Mouse (Mus musculus): Measurements from ENCODE around the gene Cdk17. TPM values are rescaled to one million over a fixed set of nuclear protein-coding genes. Genes with fewer than 3 reads are reported as not detected.

The Cdk17 gene
- polyA plus RNA-seq, 2 experiments from 2014 or later: 42.2 to 62.3 TPM

DNA sequence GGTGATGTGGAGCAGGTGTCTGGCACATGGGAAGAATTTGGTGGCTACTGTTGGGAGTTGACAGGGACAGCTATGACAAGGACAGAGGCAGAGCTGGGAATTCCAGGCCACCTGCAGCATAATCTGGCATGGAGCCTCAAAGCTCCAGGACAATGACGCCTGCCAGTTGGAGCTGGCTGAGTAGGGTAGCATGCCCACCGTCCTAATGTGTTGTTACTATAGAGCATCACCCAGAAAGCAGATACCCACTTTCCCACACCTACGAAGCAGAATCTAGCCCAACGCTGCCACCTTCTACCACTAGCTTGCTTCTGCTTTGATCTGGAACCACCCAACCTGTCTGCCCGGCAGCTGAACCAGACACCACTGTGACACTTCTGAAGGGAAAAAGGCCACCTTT lies 103.3 kb downstream of the Cdk17 start:
- ATAC-seq: peak; percentile 11

DNA sequence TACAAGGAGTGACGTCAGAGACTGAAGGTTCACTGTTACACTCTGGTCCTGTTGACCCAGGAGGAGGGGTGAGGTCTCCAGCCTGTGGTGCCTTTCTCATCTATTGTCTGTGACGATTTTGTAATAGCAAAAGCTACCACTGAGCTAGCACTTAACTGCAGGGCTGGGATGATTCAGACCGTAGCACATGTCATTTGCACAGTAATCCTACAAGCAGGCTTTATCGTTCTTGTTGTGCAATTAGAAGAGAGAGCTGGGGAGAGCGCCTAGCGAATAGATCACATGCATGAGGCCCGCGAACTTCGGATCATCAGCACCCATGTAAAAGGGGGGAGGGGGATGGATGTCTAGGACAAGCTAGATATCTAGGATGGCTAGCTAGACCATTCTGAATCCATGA lies 105.2 kb downstream of the Cdk17 start:
- no peak for ATAC-seq

- no peak for ATAC-seq
These were observed 105.8 kb downstream of the Cdk17 start for GRCm38 (mm10) chr10:93266521-93266920.

GRCm38 (mm10) chr10:93267509-93267908 lies 106.8 kb downstream of the Cdk17 start:
- ATAC-seq: no peak

GRCm38 (mm10) chr10:93268339-93268738 lies 107.7 kb downstream of the Cdk17 start:
- no peak for ATAC-seq

DNA sequence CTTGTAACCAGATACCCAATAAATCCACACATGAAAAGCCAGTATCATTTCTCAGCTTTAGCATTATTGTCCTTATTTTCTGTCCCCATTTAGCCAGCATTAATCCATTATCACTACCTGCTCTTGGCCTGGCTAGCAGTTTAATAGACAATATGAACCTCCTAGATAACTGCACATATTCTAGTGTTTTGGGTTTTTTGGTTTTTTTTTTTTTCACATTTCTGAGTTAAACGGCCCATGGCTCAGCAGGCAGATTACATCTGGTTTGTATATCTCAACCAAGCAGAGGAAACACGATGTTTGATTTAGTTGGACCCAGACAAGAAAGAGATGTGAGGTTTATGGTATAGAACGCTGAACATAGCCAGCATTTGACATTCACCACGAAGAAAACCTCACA lies 109.1 kb downstream of the Cdk17 start:
- ATAC-seq: no peak

DNA sequence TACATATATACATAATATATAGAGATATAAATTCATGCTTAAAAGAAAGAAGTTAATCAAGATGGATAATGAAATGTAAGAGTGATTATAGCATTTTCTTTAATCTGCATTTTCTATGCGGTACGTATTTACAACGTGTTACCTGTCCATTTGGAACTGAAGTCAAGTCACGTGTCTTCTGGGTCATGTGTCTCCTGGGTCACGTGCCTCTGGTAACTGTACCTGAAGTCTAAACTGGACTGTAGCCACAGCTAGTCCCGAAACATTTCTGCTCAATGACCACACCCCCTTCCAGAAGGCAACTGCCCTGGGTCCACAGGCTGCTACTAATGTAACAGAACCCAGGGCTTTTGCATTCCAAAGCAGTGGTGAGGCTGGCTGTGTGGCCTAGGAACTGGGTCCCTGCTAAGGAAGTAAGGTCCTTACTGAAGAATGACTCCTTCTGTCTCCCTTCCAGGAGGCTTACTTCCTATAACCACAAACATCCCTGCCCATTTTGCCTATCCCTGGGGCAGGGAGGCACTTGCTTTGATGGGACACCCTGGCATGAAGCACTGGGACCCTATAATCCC lies 110.3 kb downstream of the Cdk17 start:
- ATAC-seq: no peak

- ATAC-seq: no peak
These were observed 111.2 kb downstream of the Cdk17 start for GRCm38 (mm10) chr10:93271831-93272230.

- ATAC-seq: peak; percentile 84
These were observed 112.6 kb downstream of the Cdk17 start for GRCm38 (mm10) chr10:93272986-93273982.

DNA sequence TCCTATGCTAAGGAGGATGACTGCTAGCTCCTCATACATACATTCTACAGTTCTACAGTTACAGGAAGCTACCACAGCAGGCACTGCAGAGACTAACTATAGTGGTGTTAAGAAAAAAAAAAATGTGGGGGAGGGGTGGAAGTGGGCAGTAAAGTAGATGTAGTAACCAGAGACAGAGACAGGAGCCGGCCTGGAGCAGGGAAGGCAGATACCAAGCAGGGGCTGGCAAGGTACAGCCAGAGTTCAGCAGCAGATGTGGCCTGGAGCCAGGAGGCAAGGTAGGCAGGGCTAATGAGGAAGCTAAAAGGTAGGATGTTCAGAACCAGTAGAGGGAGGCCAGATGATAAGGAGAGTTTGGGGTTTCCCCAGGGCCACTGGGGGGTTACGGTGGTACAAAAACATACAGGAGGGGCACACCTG lies 113.6 kb downstream of the Cdk17 start:
- peak; percentile 76 for ATAC-seq

DNA sequence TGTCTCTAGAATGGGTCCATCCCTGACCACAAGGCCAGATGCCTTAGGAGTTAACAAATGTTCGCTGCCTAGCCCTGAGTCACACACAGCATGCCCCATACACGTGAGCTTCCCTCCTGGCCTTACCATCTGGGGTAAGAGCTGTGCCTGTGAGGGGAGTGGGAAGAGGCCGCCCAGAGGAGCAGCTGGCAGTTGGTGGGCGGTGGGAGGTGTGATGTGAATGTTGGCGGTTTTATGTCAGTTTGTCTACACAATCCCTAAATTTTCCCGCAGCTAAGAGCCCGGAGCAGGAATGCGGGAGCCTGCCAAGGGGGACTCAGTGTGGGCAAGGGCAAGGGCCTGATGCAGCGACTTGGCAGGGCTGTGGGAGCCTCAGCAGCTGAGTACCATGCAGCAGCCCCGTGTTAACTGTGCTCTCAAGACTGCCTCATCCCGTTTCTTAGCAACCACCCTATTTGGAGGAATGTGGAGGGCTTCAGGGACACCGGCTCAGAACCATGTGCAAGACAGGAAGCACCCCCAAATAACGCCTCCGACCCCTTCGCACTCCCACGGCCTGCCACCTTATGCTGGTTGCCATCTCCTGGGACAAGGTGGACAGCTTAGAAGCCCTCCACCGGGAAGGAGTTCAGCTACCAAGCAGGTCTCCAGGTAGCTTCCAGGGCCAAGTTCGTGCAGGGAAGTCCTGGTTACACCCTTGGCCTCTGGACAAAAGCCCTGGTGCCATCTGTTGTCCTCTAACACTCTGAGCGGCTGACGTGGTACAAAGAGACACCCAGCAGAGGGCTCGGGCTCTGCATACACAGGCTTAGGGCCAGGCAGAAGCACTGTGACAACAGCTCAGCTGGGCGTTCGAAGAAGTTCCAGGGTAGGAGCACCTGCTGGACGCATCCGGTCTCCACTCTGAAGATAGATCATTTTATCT lies 114.8 kb downstream of the Cdk17 start:
- no peak for ATAC-seq

- no peak for ATAC-seq
These were observed 115.7 kb downstream of the Cdk17 start for GRCm38 (mm10) chr10:93276349-93276763.

DNA sequence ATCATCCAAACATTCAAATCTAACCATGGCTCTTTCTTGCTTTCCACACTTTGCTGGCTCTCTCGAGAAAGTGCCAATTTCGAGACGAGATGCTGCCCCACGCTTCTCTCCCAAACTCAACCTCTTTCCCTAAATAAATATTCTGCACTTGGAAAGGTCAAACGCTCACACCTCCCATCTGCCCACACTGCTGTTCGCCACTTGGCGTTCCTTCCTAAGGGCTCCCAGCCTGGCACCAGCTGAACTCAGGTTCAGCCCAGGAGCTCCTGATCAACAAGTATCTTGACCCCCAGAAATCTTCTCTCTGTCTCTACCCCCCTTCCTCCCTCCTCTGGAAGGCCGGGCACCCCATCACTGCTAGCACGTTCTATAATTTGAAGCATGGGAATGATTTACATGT lies 116.2 kb downstream of the Cdk17 start:
- ATAC-seq: no peak

DNA sequence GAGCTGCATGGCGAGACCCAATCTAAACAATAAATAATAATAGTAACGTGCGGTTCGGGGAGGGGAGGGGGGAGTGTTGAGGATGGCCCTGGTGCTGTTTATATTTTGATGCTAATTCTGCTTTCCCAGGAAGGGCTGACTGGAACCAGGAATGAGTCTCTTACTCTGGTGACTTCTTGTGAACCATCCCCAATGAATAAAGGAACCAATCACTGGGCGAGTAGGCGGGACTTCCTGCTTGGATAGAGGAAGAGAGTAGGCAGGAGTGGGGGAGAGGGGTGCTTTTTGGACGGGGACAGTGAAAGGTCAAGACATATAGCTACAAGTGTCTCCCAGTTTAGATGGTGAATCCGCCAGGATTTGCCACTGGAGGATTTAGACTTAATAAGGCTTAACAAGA lies 117.7 kb downstream of the Cdk17 start:
- ATAC-seq: no peak

DNA sequence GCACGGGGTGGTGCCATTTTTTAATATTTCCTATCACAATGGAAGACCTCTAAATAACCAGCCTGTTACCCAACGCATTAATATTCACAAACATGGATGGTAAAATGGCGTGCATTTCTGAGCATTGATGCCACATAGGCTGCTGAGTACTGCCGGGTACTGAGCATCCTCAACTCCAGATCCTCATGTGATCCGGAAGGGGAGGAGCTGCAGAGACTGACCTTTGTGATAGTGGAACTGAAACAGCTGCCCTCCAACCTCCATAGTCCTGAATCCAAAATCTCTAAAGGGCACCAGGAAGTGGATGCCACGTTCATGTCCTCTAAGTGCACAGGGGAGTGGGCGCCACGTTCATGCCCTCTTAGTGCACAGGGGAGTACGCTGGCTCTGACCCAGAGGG lies 118.4 kb downstream of the Cdk17 start:
- no peak for ATAC-seq

DNA sequence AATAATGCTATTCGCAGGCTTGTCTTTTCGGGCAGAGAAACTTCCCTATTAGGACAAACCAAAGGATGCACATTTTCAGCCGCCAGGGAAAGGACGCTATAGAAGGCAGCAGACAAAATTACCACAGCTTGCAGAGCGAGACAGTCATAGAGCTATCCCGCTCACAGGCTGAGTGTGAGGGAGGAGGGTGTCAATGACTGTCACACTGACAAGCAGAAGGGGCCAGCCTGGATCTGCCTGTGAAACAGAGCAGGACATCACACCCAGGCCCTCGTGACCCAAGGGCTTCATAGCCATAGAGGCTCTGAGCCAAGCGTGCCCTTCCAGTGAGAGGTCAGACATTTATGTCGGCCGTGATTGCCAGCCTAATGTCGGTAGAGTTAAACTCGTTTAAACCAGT lies 119.9 kb downstream of the Cdk17 start:
- no peak for ATAC-seq

DNA sequence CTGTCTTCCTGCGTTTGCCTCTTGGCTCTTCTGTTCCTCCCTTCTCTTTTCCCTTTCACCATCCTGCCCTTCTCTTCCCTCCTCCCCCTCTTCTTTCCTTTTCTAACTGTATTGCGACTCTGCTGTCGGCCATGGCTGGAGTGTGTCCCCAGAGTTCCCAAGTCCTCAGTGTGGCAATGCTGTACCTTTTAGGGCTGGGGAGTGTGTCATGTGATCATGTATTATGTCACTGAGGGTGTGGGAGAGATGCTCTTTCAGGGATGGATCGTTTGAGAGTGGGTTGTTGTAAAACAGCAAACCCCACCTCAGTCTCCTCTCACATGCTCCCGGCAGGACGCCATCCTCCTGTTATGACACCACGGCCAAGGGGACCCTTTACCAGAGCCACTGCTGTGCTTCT lies 120.4 kb downstream of the Cdk17 start:
- ATAC-seq: no peak

- ATAC-seq: no peak
These were observed 121.9 kb downstream of the Cdk17 start for GRCm38 (mm10) chr10:93282526-93282964.

DNA sequence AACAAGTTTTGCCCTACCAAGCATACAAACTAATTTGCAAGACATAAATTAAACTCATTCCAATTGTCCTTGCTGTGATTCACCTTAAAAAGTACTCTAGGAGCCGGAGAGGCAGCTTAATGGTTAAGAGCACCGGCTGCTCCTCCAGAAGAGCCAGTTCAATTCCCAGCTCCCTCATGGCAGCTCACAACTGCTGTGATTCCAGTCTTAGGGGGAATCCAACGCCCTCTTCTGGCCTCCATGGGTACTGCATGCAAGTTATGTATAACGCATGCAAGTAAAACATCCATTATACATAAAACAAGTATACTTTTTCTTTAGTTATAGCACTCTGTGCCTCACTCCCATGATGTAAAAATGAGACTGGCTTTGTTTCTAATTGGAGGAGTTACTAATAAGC lies 122.6 kb downstream of the Cdk17 start:
- ATAC-seq: no peak

DNA sequence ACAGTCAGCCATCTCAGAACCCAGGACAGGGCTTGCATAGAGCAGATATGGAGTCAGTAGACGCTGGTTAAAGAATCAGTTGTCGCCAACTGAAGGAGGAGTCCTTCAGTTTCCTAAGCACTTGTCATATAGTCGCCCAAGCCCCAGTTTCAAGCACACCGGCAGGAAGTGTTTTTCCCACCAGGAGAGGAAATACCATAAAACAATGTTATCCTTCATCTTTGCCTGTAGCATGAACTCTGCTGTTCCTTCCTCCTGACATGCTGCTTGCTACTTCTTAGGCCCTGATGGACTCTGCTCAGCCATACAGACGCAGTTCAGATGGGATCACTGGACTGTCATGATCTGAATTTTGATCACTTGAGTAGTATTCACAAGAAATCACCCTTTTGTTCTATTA lies 124.8 kb downstream of the Cdk17 start:
- ATAC-seq: no peak

- ATAC-seq: no peak
These were observed 127.0 kb downstream of the Cdk17 start for GRCm38 (mm10) chr10:93287551-93288145.

GRCm38 (mm10) chr10:93288336-93288735 lies 127.7 kb downstream of the Cdk17 start:
- ATAC-seq: peak; percentile 8

All from CD4-positive, CD25-positive, alpha-beta regulatory T cell, adult 4 months (primary cell).